Mouse (Mus musculus) hindbrain, embryonic 11.5 days (tissue): ENCODE measurements at regions not wholly inside any gene's neighbourhood (a gene's known extent, or its start where the extent isn't known, plus 50 kb on each side); places are given as distances from the start of the nearest gene placed in this dataset.

Source experiments
- ATAC-seq: fragments of 200-750 bp; cut with Nextera tagmentation; 2 replicates; pipeline ENCODE4 v1.8.0; 2017; ENCODE audit warnings: mild to moderate bottlenecking, moderate TSS enrichment, moderate library complexity; ENCODE audit not compliant: low FRiP score
- DNase-seq: peaks from one replicate; pipeline ENCODE4 v3.0.0-alpha.2; 2015; ENCODE audit warnings: low spot score
- H3K27ac ChIP-seq: fragments of 300-500 bp; sonication (generic); 2 replicates; pipeline ENCODE4 v1.5.1; 2014; ENCODE audit warnings: mild to moderate bottlenecking, low read depth, low read length
- H3K27me3 ChIP-seq: fragments of 300-500 bp; sonication (generic); 2 replicates; pipeline ENCODE4 v1.6.1; 2014; ENCODE audit warnings: mild to moderate bottlenecking, low read length, moderate library complexity, mixed read lengths; ENCODE audit not compliant: control insufficient read depth, insufficient read depth
- H3K36me3 ChIP-seq: fragments of 300-500 bp; sonication (generic); 2 replicates; pipeline ENCODE4 v1.6.1; 2014; ENCODE audit warnings: mild to moderate bottlenecking, low read length, moderate library complexity, mixed read lengths; ENCODE audit not compliant: control insufficient read depth, insufficient read depth
- H3K4me1 ChIP-seq: fragments of 300-500 bp; sonication (generic); replicated peaks from 2 replicates; pipeline ENCODE4 v1.6.1; 2014; ENCODE audit warnings: low read length, mixed read lengths; ENCODE audit not compliant: control insufficient read depth, insufficient read depth
- H3K4me2 ChIP-seq: fragments of 300-500 bp; sonication (generic); replicated peaks from 2 replicates; pipeline ENCODE4 v1.6.1; 2014; ENCODE audit warnings: mild to moderate bottlenecking, low read depth, low read length
- H3K4me3 ChIP-seq: fragments of 300-500 bp; sonication (generic); 2 replicates; pipeline ENCODE4 v1.5.1; 2014; ENCODE audit warnings: low read depth, low read length
- H3K9ac ChIP-seq: fragments of 300-500 bp; sonication (generic); 2 replicates; pipeline ENCODE4 v1.6.1; 2014; ENCODE audit warnings: low read depth, low read length
- H3K9me3 ChIP-seq: fragments of 300-500 bp; sonication (generic); 2 replicates; pipeline ENCODE4 v1.6.1; 2016; ENCODE audit warnings: low read length; ENCODE audit not compliant: control insufficient read depth
- WGBS: fragments of 180-500 bp; shearing (Covaris S2); extraction: QIAGEN DNeasy Blood & Tissue Kit; methylation state at CpG from one replicate; pipeline ENCODE4 v1.1.7; 2014; 5-methylcytosine and 5-hydroxymethylcytosine counted together

GRCm38 (mm10) chr9:50421572-50422285, 72.6 kb upstream of the Plet1 start:
- no peak overlapping the region for H3K27ac ChIP-seq
- H3K4me2 ChIP-seq, result no peak overlapping the region
- no peak overlapping the region for H3K4me3 ChIP-seq
- 76% methylated on average over 23 of the region's 23 CpGs for WGBS
- no peak for DNase-seq
- H3K36me3 ChIP-seq, result no peaks in the 10 kb centered on the region
- no peak overlapping the region for H3K9ac ChIP-seq
- ATAC-seq, result no peak
- H3K9me3 ChIP-seq, result no peaks in the 10 kb centered on the region
- H3K27me3 ChIP-seq, result no peaks in the 10 kb centered on the region
- H3K4me1 ChIP-seq, result no peaks in the 10 kb centered on the region

DNA sequence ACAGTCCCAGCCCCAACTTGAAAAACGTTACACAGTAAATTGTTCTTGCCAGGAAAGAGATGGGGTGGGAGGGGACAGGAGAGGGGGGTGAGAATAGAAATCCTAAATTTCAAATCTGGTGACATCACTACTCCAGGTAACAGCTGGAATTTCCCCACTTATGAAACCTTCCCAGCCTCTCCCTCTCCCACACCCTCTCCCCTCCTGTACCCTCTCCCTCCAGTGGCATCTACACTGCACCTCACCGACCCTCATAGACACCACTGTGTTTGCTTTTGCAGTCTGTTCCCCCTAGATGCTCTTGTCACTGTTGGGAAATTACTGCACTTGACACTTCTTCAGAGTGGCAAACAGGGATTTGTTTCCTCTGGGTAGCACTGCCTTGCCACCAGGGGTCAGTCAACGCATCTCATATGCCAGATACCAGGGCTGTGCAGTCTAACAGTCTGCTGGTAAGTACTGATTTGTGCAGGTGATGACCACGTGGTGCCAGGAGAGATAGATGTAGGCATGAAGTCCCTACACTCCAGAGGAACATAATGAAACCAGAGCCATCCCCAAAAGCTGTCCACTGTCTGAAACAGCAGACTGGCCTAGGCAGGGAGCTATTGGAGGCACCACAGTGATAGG, 68.3 kb upstream of the Plet1 start:
- 40% methylated on average over 4 of the region's 4 CpGs for WGBS
- H3K36me3 ChIP-seq, result no peaks in the 10 kb centered on the region
- no peak overlapping the region for H3K4me3 ChIP-seq
- no peaks in the 10 kb centered on the region for H3K4me1 ChIP-seq
- no peak overlapping the region for H3K27ac ChIP-seq
- ATAC-seq (no peak), DNase-seq (peak; percentile 28)
- H3K9ac ChIP-seq, result no peak overlapping the region
- no peaks in the 10 kb centered on the region for H3K27me3 ChIP-seq
- H3K9me3 ChIP-seq, result no peaks in the 10 kb centered on the region
- no peak overlapping the region for H3K4me2 ChIP-seq

DNA sequence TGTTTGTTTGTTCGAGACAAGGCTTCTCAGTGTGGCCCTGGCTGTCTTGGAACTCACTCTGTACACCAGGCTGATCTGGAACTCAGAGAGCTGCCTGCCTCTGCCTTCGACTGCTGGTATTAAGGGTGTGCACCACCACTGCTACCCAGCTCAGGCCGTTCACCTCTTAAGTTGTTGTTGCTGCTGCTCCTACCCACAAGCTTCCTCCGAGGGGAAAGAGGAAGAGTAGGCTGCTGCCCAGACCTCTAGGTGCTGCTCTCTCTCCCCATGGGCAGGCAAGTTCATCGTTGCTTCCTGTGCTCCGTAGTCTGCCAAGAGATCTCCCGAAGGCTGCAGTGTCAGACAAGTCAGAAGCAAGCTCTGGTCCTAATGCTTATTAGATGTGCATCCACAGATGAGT, 64.2 kb upstream of the Plet1 start:
- 90% methylated on average over 7 of the region's 7 CpGs for WGBS
- ATAC-seq (no peak), DNase-seq (no peak)
- H3K9ac ChIP-seq, result no peak overlapping the region
- no peak overlapping the region for H3K4me3 ChIP-seq
- no peaks in the 10 kb centered on the region for H3K27me3 ChIP-seq
- H3K9me3 ChIP-seq, result no peaks in the 10 kb centered on the region
- no peak overlapping the region for H3K4me2 ChIP-seq
- H3K4me1 ChIP-seq, result no peaks in the 10 kb centered on the region
- no peak overlapping the region for H3K27ac ChIP-seq
- no peaks in the 10 kb centered on the region for H3K36me3 ChIP-seq

DNA sequence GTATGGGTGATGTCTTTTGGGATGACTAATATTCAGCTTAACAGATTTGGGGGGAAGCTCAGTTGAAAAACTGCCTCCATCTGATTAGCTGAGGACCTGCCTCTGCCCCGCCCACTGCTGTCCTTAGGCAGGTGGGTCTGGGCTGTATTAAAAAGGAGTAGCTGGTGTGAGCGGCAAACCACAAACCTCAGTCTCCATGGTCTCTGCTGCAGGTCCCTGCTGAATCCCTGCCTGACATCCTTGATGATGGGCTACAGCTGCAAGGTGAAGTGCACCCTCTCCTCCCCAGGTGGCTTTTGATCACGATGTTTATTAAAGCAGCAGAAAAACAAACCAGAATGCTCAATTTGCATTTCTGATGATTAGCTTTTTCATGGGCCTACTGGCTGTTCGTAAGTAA, 60.8 kb upstream of the Plet1 start:
- no peak overlapping the region for H3K27ac ChIP-seq

DNA sequence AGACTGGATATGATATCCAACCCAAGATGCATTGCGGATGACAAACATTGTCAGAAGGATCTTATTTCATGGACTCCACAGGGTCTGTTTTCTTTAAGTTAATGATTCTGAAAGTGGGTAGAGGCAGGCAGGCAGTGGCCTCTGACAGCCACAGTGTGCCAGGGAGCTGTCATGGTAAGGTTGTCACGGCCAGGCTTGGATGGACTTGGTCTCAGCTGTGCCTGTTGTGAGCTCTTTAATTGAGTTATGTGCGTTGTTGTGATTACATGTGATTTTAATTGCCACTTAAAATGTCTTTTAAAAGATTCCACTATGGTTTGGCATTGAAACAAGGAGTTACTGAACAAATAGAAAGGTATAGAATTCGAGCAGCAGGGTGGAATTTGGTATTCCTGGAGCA, 60.3 kb upstream of the Plet1 start:
- Histone ChIP-seq H3K27me3 (no peaks in the 10 kb centered on the region), H3K27ac (no peak overlapping the region), H3K36me3 (no peaks in the 10 kb centered on the region), H3K4me2 (no peak overlapping the region), H3K4me1 (no peaks in the 10 kb centered on the region), H3K4me3 (no peak overlapping the region), H3K9me3 (no peaks in the 10 kb centered on the region), H3K9ac (no peak overlapping the region)
- ATAC-seq (no peak), DNase-seq (no peak)
- WGBS, result 75% methylated on average over 4 of the region's 4 CpGs

More for the DNA sequence above, 60.8 kb upstream of the Plet1 start:
- WGBS, result 79% methylated on average over 4 of the region's 4 CpGs
- Histone ChIP-seq H3K27me3 (no peaks in the 10 kb centered on the region), H3K9ac (no peak overlapping the region), H3K4me3 (no peak overlapping the region), H3K9me3 (no peaks in the 10 kb centered on the region), H3K4me1 (no peaks in the 10 kb centered on the region), H3K36me3 (no peaks in the 10 kb centered on the region), H3K4me2 (no peak overlapping the region)
- ATAC-seq (no peak), DNase-seq (no peak)

- no peak overlapping the region for H3K27ac ChIP-seq
- WGBS, result 17% methylated on average over 17 of the region's 17 CpGs
- no peaks in the 10 kb centered on the region for H3K27me3 ChIP-seq
- H3K4me3 ChIP-seq, result no peak overlapping the region
- DNase-seq, result peak; percentile 90
- ATAC-seq, result peak; percentile 40; the same call in 1 of the 2 replicates
- H3K36me3 ChIP-seq, result no peaks in the 10 kb centered on the region
- H3K9me3 ChIP-seq, result no peaks in the 10 kb centered on the region
- no peaks in the 10 kb centered on the region for H3K4me1 ChIP-seq
- H3K9ac ChIP-seq, result peak overlapping the region; percentile 21; the same call in 1 of the 2 replicates
- peak overlapping the region; percentile 36 for H3K4me2 ChIP-seq
Observed at GRCm38 (mm10) chr9:50437830-50438722, 56.2 kb upstream of the Plet1 start.

- H3K27ac ChIP-seq, result no peak overlapping the region
Observed at GRCm38 (mm10) chr9:50438738-50439137, 55.6 kb upstream of the Plet1 start.

GRCm38 (mm10) chr9:50440222-50440621, 54.1 kb upstream of the Plet1 start:
- Histone ChIP-seq H3K36me3 (no peaks in the 10 kb centered on the region), H3K27me3 (no peaks in the 10 kb centered on the region), H3K4me2 (no peak overlapping the region), H3K4me1 (no peaks in the 10 kb centered on the region), H3K9ac (no peak overlapping the region), H3K27ac (no peak overlapping the region), H3K9me3 (no peaks in the 10 kb centered on the region), H3K4me3 (no peak overlapping the region)
- WGBS, result 87% methylated on average over 3 of the region's 3 CpGs
- DNase-seq (no peak), ATAC-seq (no peak)

More at GRCm38 (mm10) chr9:50438738-50439137, 55.6 kb upstream of the Plet1 start:
- 73% methylated on average over 7 of the region's 7 CpGs for WGBS
- no peaks in the 10 kb centered on the region for H3K4me1 ChIP-seq
- no peak for DNase-seq
- no peak overlapping the region for H3K9ac ChIP-seq
- ATAC-seq, result no peak
- no peaks in the 10 kb centered on the region for H3K36me3 ChIP-seq
- no peak overlapping the region for H3K4me2 ChIP-seq
- no peak overlapping the region for H3K4me3 ChIP-seq
- no peaks in the 10 kb centered on the region for H3K9me3 ChIP-seq
- H3K27me3 ChIP-seq, result no peaks in the 10 kb centered on the region
